Mouse (Mus musculus) fat pad, adult 2 months (tissue): ENCODE data around the gene Asf1b.
"Not testable (repeated sequence)": the region's sequence is repeated elsewhere in the genome, so short reads cannot be mapped to it uniquely, and the experiment has no call there.

Source experiments
- DNase-seq: peaks from one replicate; pipeline ENCODE4 v3.0.0-alpha.2; 2011; ENCODE audit warnings: low read depth, low spot score; ENCODE audit errors: extremely low read depth

Asf1b gene

DNA sequence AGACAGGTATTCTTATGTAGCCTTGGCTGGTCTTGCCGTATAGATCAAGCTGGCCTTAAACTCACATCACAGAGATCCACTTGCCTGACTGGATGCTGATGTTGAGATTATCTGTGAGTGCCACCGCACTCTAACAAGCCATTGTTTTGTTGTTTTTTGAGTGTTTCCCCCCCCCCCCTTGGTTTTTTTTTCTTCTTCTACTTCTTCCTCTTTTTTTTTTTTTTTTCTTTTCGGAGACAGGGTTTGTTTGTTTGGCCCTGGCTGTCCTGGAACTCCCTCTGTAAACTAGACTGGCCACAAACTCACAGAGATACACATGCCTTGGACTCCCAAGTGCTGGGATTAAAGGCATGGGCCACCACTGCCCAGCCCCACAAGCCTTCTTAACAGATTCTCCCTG, 38.7 kb downstream of the Asf1b start:
- no peak for DNase-seq

GRCm38 (mm10) chr8:83995973-83996372, 40.7 kb downstream of the Asf1b start:
- DNase-seq = no peak

- DNase-seq = no peak
These were observed 41.5 kb downstream of the Asf1b start for GRCm38 (mm10) chr8:83996567-83997505.

DNA sequence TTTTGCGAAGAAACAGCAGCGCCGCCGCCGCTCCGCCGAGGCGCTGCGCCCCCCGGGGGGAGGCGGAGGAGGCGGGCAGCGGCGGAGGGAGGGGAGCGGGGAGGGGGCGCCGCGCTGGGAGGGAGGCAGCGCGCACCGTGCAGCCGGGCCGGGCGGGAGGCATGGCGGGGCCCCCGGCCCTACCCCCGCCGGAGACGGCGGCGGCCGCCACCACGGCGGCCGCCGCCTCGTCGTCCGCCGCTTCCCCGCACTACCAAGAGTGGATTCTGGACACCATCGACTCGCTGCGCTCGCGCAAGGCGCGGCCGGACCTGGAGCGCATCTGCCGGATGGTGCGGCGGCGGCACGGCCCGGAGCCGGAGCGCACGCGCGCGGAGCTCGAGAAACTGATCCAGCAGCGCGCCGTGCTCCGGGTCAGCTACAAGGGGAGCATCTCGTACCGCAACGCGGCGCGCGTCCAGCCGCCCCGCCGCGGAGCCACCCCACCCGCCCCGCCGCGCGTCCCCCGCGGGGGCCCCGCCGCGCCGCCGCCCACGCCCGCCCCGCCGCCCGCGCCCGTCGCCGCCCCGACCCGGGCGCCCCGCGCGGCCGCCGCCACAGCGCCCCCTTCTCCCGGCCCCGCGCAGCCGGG, 42.3 kb downstream of the Asf1b start, which contains the start of gene Samd1:
TSS of gene Samd1 (plus strand) at position 162 of the 631 bp plus-strand sequence.
- no peak for DNase-seq

DNA sequence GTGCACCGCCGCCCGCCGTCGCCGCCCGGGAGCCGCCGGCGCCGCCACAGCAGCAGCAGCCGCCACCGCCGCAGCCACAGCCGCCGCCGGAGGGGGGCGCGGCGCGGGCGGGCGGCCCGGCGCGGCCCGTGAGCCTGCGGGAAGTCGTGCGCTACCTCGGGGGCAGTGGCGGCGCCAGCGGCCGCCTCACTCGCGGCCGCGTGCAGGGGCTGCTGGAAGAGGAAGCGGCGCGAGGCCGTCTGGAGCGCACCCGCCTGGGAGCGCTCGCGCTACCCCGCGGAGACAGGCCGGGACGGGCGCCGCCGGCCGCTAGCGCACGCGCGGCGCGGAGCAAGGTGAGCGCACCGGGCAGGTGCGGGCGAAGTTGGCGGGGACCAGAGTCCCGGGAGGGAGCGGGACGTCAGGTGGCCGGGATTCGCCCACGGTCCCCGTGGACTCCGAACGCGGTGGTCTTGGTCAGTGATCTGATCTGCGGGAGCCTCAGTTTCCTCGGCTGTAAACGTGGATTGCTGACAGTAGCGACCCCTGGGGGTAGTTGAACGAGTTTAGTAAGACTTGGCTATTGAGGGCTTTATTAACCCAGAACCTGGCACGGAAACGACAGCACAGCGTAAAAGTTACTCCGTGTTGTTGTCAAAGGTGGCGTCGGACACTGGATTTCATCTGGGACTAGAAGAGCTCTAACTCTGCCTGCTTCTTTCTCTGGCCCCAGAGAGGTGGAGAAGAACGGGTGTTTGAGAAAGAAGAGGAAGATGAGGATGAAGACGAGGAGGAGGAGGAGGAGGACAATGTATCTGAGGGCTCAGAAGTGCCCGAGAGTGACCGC, 43.1 kb downstream of the Asf1b start:
- no peak for DNase-seq

DNA sequence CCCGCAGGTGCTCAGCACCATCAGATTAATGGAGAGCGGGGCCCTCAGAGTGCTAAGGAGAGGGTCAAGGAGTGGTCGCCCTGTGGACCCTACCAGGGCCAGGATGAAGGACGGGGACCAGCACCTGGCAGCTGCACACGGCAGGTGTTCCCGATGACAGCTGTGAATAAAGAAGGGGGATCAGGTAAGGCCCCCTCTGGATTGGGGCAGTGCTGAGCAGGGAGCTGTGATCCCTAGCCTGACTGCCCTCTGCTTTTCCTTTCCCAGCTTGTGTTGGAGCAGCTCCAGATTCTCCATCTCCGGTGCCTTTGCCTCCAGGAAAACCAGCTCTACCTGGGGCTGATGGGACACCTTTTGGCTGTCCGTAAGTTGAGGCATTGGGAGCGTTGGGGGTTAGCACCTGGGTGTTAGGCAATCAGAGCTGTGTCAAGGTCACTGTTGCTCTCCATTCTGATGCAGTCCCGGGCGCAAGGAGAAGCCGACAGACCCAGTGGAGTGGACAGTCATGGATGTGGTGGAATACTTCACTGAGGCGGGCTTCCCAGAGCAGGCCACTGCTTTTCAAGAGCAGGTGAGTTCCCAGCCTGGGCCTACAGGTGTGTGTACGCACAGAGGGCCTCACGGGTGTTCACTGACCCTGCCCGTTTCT, 43.9 kb downstream of the Asf1b start:
- no peak for DNase-seq

GRCm38 (mm10) chr8:83999825-84000224, 44.5 kb downstream of the Asf1b start:
- DNase-seq = no peak

DNA sequence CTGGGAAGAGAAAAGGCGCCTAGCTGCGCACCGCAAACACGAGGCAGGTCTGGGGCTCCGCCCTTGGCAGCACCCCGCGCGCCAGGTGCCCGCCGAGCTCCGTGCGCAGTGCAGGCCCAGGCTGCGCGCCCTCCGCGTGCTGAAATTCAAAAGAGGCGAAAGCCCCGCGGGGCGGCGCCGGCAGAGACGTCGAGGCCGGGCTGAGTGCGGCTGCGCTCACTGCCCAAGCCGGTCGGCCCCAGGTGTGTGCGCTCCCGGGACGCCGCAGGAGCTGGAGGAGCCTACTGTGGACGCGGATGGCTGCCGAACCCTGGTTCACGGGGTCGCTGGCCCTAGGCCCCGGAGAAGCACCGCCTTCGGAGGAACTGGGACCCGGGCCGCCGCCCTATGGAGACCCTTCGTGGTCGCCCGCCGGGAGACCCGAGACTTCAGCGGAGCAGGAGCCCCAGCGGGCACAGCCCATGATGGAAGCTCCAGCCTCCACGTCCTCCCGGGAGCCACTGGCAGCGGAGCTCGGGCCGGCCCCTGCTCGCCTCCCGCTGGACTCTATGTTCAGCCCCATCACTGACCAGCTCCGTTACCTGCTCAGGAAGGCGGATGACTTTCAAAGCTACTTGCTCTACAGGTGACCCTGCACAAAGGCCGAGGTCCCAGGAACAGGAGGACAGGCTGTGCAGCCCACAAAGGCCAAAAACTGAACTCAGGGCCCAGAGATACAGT, 46.1 kb downstream of the Asf1b start, which contains the start of gene 1700067K01Rik:
TSS of gene 1700067K01Rik (plus strand) at position 222 of the 720 bp plus-strand sequence.
- no peak for DNase-seq

DNA sequence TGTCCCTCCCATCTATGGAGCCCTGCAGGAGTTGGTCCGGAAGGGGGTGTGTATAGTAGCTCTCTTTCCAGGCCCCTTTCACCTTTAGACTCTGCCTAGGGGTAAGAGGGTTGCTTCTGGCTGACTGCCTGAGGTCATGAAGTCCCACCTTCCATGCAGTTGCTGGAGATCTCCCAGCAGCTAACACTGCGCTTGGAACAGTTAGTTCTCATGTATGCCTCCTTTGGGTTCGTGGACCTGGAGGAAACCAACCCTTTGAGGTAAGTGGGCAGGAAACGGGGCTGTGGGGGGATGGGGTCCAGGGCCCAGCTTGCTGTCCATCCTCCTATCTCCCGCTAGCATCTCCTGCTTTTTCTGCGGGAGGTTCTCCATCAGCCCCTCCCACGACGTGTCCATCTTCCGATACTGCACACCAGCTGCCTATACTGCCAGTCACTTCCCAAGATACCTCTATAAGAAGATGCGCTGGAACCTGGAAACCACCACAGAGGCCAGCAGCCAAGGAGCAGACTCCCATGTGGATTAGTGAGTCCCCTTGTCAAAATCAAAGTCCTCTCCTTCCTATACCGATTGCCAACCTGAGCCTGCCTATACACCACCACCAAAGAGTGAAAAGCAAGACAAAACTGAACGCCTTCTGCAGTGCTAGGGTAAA, 47.8 kb downstream of the Asf1b start:
- no peak for DNase-seq

- no peak for DNase-seq
These were observed 48.4 kb downstream of the Asf1b start for GRCm38 (mm10) chr8:84003612-84004246.

DNA sequence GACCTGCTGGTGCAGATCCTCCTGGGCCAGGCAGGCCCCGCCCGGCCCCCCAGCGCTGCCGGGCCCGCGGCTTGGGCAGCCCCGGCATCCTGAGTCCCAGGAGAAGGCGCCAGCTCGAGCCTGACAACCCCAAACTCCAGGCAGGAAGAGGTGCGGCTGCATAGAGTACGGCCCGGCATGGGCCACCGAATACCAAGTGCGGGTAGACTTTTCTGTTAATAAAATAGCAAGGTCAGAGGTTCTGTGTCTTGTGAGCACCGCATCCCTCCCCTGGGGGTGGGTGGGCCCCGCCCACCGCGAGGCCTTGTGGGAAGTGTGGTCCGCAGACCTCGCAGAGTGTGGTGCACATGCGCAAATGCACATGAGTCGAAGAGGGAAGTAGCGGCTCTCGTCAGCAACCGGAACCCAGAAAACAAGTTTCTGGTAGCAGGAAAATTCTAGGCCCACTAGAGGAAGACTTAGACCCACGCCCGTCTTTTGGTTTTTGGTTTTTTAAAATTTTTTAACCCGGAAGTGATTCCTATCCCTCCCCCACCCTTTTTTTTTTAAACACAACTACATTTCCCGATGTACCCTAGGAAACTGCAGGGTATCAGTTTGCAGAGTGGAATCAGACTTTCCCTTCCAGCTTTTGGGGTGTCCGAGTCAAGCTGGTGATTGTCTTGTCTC, 49.4 kb downstream of the Asf1b start:
- DNase-seq = no peak

DNA sequence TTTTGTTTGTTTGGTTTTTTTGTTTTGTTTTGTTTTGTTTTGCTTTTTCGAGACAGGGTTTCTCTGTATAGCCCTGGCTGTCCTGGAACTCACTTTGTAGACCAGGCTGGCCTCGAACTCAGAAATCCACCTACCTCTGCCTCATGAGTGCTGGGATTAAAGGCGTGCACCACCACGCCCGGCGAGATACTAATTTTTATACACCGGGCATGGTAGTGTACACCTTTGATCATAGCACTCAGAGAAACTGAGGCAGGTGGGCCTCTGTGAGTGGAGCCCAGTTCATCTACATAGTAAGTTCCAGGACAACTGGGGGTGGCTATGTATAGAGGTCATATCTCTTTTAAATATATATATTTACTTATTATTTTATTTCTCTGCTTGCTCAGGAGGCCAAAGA, 50.2 kb downstream of the Asf1b start:
- DNase-seq = not testable (repeated sequence)

DNA sequence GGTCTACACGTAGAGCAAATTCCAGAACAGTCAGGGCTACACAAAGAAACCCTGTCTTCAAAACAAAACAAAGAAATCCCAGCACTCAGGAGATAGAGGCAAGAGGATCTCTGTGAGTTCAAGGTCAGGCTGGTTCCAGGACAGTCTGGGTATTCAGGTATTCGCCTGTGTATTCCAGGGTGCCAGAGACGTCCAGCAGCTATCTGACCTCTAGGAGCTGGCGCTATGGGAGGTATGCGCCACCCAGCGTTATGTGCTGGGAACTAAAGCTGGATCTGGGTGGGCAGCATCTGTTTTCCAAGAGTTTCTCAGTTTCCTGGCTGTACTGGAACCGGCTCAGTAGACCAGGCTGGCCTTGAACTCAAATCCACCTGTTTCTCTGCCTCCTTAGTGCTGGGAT, 53.1 kb downstream of the Asf1b start:
- no peak for DNase-seq

- DNase-seq = no peak
These were observed 54.6 kb downstream of the Asf1b start for GRCm38 (mm10) chr8:84009876-84010275.

DNA sequence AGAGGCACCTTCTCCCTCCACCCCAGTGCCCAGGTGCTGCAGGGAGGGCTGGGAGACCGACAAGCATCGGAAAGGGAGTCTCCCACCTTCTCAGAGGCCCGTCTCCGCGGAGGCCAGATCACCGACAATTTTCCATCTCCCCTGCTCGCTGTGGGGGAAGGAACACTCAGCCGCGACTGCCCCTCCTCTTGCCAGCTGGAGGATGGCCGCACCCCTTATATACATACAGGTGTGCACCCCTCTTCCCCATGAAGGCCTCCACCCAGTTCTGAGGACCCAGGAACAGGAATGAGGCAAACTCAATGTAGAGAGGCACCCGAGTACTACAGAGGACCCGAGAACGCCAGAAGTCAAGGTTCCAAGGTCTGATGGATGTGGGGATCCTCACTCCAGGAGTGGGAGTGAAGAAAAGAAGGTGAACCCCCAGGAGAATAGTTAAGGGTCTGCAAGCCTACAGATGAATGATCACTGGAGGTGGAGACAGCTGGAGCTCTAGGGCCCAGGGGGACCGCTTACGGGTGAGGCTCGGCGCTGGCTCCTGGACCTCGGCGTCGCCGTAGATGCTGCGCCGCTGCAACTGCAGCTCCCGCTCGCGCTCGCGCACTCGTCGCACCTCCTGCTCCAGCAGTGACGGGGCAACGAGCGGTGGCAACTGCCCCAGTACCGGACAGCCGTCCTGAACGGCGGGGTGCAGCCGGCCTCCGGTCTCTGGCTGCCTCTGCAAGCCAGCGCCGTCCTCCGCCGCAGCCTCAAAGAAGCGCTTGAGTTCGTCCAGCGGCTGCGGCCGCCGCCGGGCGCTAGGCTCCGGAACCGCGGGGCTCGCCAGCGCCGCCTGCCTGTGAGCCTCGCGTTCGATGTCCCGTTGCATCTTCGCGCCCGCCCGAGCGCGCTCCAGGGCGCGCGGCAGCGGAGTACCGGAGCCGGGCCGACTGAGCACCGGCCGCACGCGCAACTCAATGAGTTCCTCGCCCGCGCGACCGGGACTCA, 55.6 kb downstream of the Asf1b start:
- DNase-seq = no peak

DNA sequence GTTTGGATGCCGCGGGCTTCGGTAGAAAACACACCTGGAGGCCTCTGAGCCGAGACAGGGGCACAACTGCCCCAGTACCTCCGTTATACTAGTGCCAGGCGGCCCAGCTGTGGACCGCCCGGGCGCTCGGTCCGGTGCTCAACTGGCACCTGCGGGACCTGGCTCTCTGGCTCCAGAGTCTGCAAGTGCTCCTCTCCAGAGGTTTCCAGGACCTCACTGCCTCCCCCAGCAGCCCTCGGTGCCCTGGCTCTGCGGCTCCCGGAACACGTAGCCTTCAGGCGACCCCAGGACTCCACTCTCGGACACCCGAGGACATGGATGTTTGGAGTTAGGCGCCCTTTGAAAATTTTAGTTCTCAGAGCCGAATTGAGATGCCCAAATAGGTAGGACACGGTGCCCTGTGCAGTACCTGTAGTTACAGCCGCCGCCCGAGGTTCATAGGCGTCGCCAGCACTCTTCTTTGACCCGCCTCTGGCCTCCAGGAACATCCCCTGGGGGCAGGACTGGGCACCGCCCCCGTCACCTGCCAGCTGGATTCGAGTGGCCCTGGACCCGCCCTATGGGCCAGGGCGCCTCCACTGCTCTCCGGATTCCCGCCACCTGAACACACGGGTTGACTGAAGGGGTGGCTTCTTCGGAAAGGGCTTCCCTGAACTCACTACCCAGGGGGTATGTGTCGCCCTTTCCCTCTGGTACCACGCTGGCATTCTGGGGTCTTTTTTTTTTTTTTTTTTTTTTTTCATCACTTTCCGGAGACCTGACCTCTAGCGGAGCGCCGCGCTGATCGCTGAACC, 56.6 kb downstream of the Asf1b start, which contains the start of gene 2210011C24Rik:
TSS of gene 2210011C24Rik (minus strand) at position 467 of the 794 bp plus-strand sequence.
- DNase-seq = no peak
